Mouse (Mus musculus): Measurements from ENCODE around the gene Rgl1.
"Not testable (repeated sequence)": the region's sequence is repeated elsewhere in the genome, so short reads cannot be mapped to it uniquely, and the experiment has no call there.

The Rgl1 gene

GRCm38 (mm10) chr1:152785446-152785845 lies 19.3 kb upstream of the Rgl1 start:
- DNase-seq (ENCODE audit: low read depth) = not testable (repeated sequence)

GRCm38 (mm10) chr1:152784620-152785019 lies 18.5 kb upstream of the Rgl1 start:
- DNase-seq (ENCODE audit: low read depth) = no peak

- no peak for DNase-seq (ENCODE audit: low read depth)
These were observed 13.1 kb upstream of the Rgl1 start for GRCm38 (mm10) chr1:152779071-152779737.

GRCm38 (mm10) chr1:152774601-152775000 lies 8.4 kb upstream of the Rgl1 start:
- not testable (repeated sequence) for DNase-seq (ENCODE audit: low read depth)

GRCm38 (mm10) chr1:152771016-152771415 lies 4.9 kb upstream of the Rgl1 start:
- DNase-seq (ENCODE audit: low read depth) = no peak

- peak; percentile 64 for DNase-seq (ENCODE audit: low read depth)
These were observed 1.8 kb upstream of the Rgl1 start for GRCm38 (mm10) chr1:152767749-152768488.

GRCm38 (mm10) chr1:152766804-152767748 lies 925 bp upstream of the Rgl1 start:
- DNase-seq (ENCODE audit: low read depth) = no peak

- DNase-seq (ENCODE audit: low read depth) = no peak
These were observed 4.4 kb downstream of the Rgl1 start for GRCm38 (mm10) chr1:152761791-152762190.

GRCm38 (mm10) chr1:152750312-152750965 lies 15.7 kb downstream of the Rgl1 start, which contains the start of gene Apobec4:
TSS of gene Apobec4 (plus strand) at chr1:152750551.
- DNase-seq (ENCODE audit: low read depth) = no peak

- DNase-seq (ENCODE audit: low read depth) = no peak
These were observed 16.9 kb downstream of the Rgl1 start for GRCm38 (mm10) chr1:152749276-152749675.

- peak; percentile 52 for DNase-seq (ENCODE audit: low read depth)
These were observed 19.7 kb downstream of the Rgl1 start for GRCm38 (mm10) chr1:152746426-152746825.

- DNase-seq (ENCODE audit: low read depth) = no peak
These were observed 22.9 kb downstream of the Rgl1 start for GRCm38 (mm10) chr1:152743095-152743826.

- no peak for DNase-seq (ENCODE audit: low read depth)
These were observed 26.8 kb downstream of the Rgl1 start for GRCm38 (mm10) chr1:152739374-152739773.

- peak; percentile 27 for DNase-seq (ENCODE audit: low read depth)
These were observed 27.4 kb downstream of the Rgl1 start for GRCm38 (mm10) chr1:152738793-152739192.

- DNase-seq (ENCODE audit: low read depth) = no peak
These were observed 38.4 kb downstream of the Rgl1 start for GRCm38 (mm10) chr1:152727604-152728236.

GRCm38 (mm10) chr1:152726095-152726494 lies 40.1 kb downstream of the Rgl1 start:
- no peak for DNase-seq (ENCODE audit: low read depth)

GRCm38 (mm10) chr1:152724286-152724685 lies 41.9 kb downstream of the Rgl1 start:
- DNase-seq (ENCODE audit: low read depth) = no peak

GRCm38 (mm10) chr1:152721535-152722198 lies 44.5 kb downstream of the Rgl1 start:
- no peak for DNase-seq (ENCODE audit: low read depth)

GRCm38 (mm10) chr1:152720969-152721368 lies 45.2 kb downstream of the Rgl1 start:
- no peak for DNase-seq (ENCODE audit: low read depth)

- no peak for DNase-seq (ENCODE audit: low read depth)
These were observed 48.0 kb downstream of the Rgl1 start for GRCm38 (mm10) chr1:152718200-152718599.

Data from fibroblast of lung, adult 2 months (primary cell).